Mouse (Mus musculus): Measurements from ENCODE around the gene Rhox2g.
"Not testable (repeated sequence)": the region's sequence is repeated elsewhere in the genome, so short reads cannot be mapped to it uniquely, and the experiment has no call there.

The Rhox2g gene

GRCm38 (mm10) chrX:37643370-37643769 lies at the start of gene Rhox2g:
Gene Rhox2g (minus strand): TSS chrX:37643470.
- in situ Hi-C loops (cut with MboI, MseI): loop anchor here (5.0 kb wide), 1 partner anchor 401 kb away; the partner anchor contains the start of gene Rhox2a

- in situ Hi-C loops (cut with MboI, MseI): no loop called here
Measured at GRCm38 (mm10) chrX:37692261-37692660, 49.0 kb upstream of the Rhox2g start.

- in situ Hi-C loops (cut with MboI, MseI): no loop called here
Measured at GRCm38 (mm10) chrX:37683031-37683715, 39.9 kb upstream of the Rhox2g start.

- in situ Hi-C loops (cut with MboI, MseI): not testable (repeated sequence)
Measured at GRCm38 (mm10) chrX:37673177-37673576, 29.9 kb upstream of the Rhox2g start, which contains the start of gene Rhox2h. Gene Rhox2h (minus strand): TSS chrX:37673277.

- in situ Hi-C loops (cut with MboI, MseI): not testable (repeated sequence)
Measured at GRCm38 (mm10) chrX:37668664-37669063, 25.4 kb upstream of the Rhox2g start, which contains the start of gene Rhox3h. Gene Rhox3h (minus strand): TSS chrX:37668764.

GRCm38 (mm10) chrX:37651227-37651626 lies 8.0 kb upstream of the Rhox2g start, which contains the start of gene Rhox4g:
Gene Rhox4g (minus strand): TSS chrX:37651327.
- in situ Hi-C loops (cut with MboI, MseI): loop anchor here (10.0 kb wide), 1 partner anchor 556 kb away; no protein-coding TSS in a partner anchor

- in situ Hi-C loops (cut with MboI, MseI): not testable (repeated sequence)
Measured at GRCm38 (mm10) chrX:37628512-37628911, 14.8 kb downstream of the Rhox2g start, which contains the start of gene Rhox3g. Gene Rhox3g (minus strand): TSS chrX:37628612.

GRCm38 (mm10) chrX:37607604-37608003 lies 35.7 kb downstream of the Rhox2g start, which contains the start of gene Rhox4f:
Gene Rhox4f (minus strand): TSS chrX:37607704.
- in situ Hi-C loops (cut with MboI, MseI): not testable (repeated sequence)
